Mouse (Mus musculus) gastrocnemius, postnatal 10 days (tissue): ENCODE data around the gene Atxn3. TPM values are rescaled to one million over a fixed set of nuclear protein-coding genes. Genes with fewer than 3 reads are reported as not detected.

ENCODE experiments used
- DNase-seq: peaks from one replicate; pipeline ENCODE4 v3.0.0; 2021; ENCODE audit warnings: mixed read lengths
- long read RNA-seq, 2 experiments: library from polyadenylated mRNA; stranded (forward); transcript quantifications; one replicate each; pipeline ENCODE4 v2.0.0; 2021
- total RNA-seq, 2 experiments: library from RNA; stranded (reverse); gene quantifications; 2 replicates each; pipeline ENCODE4 v1.2.3; 2021

Gene Atxn3
- 1 to 10 TPM; 4.3 to 5.9 TPM for total RNA-seq
- long read RNA-seq, experiment 1, full-length matches to known transcripts, result 2 of 3 reads
- long read RNA-seq, experiment 1, partial matches to known transcripts, result 0 of 3 reads
- long read RNA-seq, experiment 1, other reads (novel, unspliced or antisense), result 1 of 3 reads
- long read RNA-seq, experiment 2, full-length matches to known transcripts, result 2 of 4 reads
- long read RNA-seq, experiment 2, partial matches to known transcripts, result 0 of 4 reads
- long read RNA-seq, experiment 2, other reads (novel, unspliced or antisense), result 2 of 4 reads

- peak; percentile 98 for DNase-seq
Measured at GRCm38 (mm10) chr12:101957942-101958544, at the start of gene Atxn3. Gene Atxn3 (minus strand): TSS chr12:101958246.

- no peak for DNase-seq
Measured at GRCm38 (mm10) chr12:102000785-102001184, 42.7 kb upstream of the Atxn3 start.

- no peak for DNase-seq
Measured at GRCm38 (mm10) chr12:101998929-101999328, 40.9 kb upstream of the Atxn3 start.

GRCm38 (mm10) chr12:101994576-101995467 is 36.8 kb upstream of the Atxn3 start:
- no peak for DNase-seq

- no peak for DNase-seq
Measured at GRCm38 (mm10) chr12:101987659-101988058, 29.6 kb upstream of the Atxn3 start.

- no peak for DNase-seq
Measured at GRCm38 (mm10) chr12:101985110-101985509, 27.1 kb upstream of the Atxn3 start.

- DNase-seq, result no peak
Measured at GRCm38 (mm10) chr12:101982977-101983376, 24.9 kb upstream of the Atxn3 start.

GRCm38 (mm10) chr12:101981559-101981958 is 23.5 kb upstream of the Atxn3 start:
- no peak for DNase-seq

GRCm38 (mm10) chr12:101980266-101980665 is 22.2 kb upstream of the Atxn3 start:
- DNase-seq, result no peak

GRCm38 (mm10) chr12:101979213-101979750 is 21.2 kb upstream of the Atxn3 start:
- DNase-seq, result no peak

GRCm38 (mm10) chr12:101978588-101978987 is 20.5 kb upstream of the Atxn3 start:
- DNase-seq, result no peak

GRCm38 (mm10) chr12:101978162-101978561 is 20.1 kb upstream of the Atxn3 start:
- no peak for DNase-seq

GRCm38 (mm10) chr12:101977404-101977915 is 19.4 kb upstream of the Atxn3 start:
- DNase-seq, result no peak

- no peak for DNase-seq
Measured at GRCm38 (mm10) chr12:101976651-101977403, 18.8 kb upstream of the Atxn3 start.

GRCm38 (mm10) chr12:101975601-101976571 is 17.8 kb upstream of the Atxn3 start, which contains the start of gene Cpsf2:
Gene Cpsf2 (plus strand): TSS chr12:101975988.
- peak; percentile 78 for DNase-seq

- DNase-seq, result no peak
Measured at GRCm38 (mm10) chr12:101975167-101975600, 17.1 kb upstream of the Atxn3 start.

- no peak for DNase-seq
Measured at GRCm38 (mm10) chr12:101974571-101974970, 16.5 kb upstream of the Atxn3 start.

GRCm38 (mm10) chr12:101972230-101972629 is 14.2 kb upstream of the Atxn3 start:
- DNase-seq, result no peak

- no peak for DNase-seq
Measured at GRCm38 (mm10) chr12:101971311-101971710, 13.3 kb upstream of the Atxn3 start.
